Mouse (Mus musculus) neutrophil, adult 83 days (primary cell): ENCODE results near the gene Gm8267. TPM values are rescaled to one million over a fixed set of nuclear protein-coding genes. Genes with fewer than 3 reads are reported as not detected.

Experiments
- total RNA-seq, 2 experiments: library from RNA; stranded (reverse); gene quantifications; one replicate each; pipeline ENCODE4 v1.2.4; 2023

Gene Gm8267
- total RNA-seq = not detected

DNA sequence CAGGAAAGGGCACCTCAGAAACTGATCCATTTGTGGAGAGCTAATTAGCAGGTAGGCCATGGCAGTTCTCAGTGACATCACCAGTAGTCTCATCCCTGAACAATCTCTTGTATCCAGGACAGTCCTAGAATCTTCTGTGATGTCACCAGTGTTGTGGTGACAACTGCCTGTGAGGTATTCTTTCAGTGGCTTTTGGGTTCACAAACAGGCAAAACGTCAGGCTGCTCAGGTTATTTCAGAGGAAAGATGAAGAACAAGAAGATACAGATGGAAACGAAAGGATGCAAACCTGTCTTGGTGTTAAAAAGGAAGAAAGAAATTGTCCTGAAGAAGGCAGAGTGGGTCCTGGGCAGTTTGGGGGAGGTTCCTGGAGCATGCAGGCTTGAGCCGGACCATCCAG lies at the start of gene Gm8267:
Gene Gm8267 (minus strand): TSS at position 101 of the 400 bp plus-strand sequence.

DNA sequence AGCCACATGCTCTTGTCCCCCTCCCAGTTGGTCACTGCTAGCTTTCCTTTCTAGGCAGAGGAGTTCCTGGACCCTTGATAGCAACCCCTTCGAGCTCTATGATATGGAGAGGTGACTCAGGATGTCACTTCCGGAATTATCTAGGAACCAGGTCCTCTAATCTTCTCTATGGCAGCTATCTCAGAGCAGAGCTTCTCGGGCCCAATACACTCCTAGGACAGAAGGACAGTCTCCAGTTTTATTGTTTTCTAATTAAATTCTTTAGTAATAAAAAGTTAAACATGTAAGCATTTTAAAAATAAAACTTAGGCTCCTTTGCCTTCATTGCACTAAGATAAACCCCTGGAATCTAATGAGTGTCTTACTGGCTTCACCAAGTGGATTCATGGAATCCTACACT lies 43.8 kb downstream of the Gm8267 start, which contains the start of gene Gm8257:
Gene Gm8257 (minus strand): TSS at position 101 of the 400 bp plus-strand sequence.

Other genes with a start within 250 kb of the Gm8267 start
- gene Gm17093, start 232.1 kb downstream of the Gm8267 start, total RNA-seq = not detected
- not detected for gene Gm8247, start 167.2 kb downstream of the Gm8267 start, total RNA-seq
- gene Gm5624, start 122.4 kb downstream of the Gm8267 start, total RNA-seq = not detected
- not detected for gene Gm8257, start 43.9 kb downstream of the Gm8267 start, total RNA-seq
- under 1 TPM; 0.53 to 0.68 TPM for gene Ptgdr, start 109.0 kb upstream of the Gm8267 start, total RNA-seq
- 10 to 100 TPM; 51.5 to 68.1 TPM for gene Ptger2, start 237.9 kb upstream of the Gm8267 start, total RNA-seq